Mouse (Mus musculus) cerebellum, postnatal 10 days (tissue): ENCODE results near the gene Slc26a10.
"Not testable (repeated sequence)": the region's sequence is repeated elsewhere in the genome, so short reads cannot be mapped to it uniquely, and the experiment has no call there.

Experiments used
- DNase-seq, 2 experiments: peaks; one replicate each; pipeline ENCODE4 v3.0.0; 2021; ENCODE audit warnings: mixed read lengths in 2 of 2

Gene Slc26a10

DNA sequence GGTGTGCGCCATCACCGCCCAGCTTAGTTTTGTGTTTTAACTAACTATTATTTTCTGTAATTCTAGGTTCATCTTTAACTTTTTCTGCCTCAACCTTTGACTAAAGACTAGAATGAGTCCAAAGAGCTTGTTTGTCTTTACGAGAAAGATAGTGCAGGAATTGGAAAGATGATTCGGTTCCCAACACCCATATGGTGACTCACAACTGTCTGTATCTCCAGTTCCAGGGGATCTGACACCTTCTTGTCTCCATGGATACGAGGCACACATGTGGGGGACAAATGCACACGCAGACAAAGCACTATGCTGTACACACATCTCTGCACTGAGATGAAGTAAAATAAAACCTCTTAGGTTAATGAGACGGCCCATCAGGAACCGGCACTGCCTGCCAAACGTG lies 20.4 kb downstream of the Slc26a10 start:
- DNase-seq, result no peak

DNA sequence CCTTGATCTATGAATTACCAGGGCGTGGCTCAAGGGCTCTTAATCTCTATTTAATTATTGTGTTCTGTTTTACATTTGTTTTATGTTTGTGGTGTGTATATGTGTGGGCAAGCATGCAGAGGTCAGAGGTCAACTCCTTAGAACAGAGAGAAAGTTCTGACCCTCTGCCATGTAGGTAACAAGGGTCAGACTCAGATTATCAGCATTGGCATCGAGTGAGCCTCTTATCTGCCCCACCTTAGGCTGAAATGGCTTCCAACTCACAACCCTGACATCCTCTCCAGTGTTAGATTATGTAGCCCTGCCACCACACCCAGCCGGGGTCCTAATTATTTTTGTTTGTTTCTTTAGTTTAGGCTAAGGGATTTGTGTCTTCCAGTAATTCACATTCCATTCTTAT lies 22.0 kb downstream of the Slc26a10 start:
- no peak for DNase-seq

DNA sequence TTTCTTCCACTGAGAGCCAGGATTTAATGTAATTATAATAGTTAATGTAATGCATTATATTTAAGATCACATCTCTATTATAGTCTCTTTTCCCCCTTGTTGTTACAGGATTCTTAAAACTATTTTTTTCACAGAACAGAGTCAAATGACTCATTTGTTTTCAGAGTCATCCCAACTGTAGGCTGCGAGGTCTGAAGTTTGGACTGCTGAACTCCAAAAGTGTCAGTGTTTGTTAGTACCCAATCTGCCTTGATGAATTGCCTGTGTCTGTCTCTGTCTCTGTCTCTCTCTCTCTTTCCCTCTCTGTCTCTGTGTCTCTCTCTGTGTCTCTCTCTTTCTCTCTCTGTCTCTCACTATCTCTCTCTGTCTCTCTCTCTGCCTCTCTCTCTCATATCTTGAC lies 23.9 kb downstream of the Slc26a10 start:
- no peak for DNase-seq

DNA sequence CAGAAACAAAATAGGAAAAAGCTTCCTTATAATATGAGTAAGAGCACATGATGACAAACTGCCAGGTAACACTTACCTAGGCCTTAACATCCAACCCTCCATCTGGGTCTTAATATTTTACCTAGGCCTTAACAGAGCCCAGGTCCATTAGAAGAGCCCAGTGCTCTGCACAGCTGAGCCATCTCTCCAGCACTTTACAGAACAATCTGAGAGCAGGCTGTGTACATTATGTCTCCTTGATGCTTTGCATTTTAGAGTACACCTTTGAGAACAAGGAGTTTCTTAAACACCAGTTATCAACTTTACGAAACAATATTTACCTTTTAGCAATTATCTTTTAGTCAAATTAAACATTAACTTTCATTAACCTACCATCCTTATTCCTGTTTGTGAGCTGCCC lies 24.4 kb downstream of the Slc26a10 start:
- no peak for DNase-seq

DNA sequence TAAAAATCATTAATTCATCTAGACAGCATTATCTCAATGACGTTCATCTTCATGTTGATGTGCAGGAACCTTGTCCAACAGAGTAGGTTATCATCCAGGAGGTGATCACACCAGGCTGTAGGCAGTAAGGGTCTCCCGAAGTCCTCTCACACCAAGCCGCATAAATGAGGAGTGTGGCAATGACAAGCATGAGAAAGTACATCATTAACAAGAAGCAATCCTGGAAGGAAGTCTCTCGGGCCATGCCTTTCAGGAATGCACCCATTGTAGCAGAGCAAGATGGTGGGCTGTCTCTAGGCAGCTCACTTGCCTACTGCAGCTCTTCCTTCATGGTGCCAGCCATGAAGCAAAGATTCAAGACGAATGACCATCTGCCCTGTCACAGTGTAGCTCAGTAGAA lies 25.8 kb downstream of the Slc26a10 start:
- DNase-seq, result no peak

DNA sequence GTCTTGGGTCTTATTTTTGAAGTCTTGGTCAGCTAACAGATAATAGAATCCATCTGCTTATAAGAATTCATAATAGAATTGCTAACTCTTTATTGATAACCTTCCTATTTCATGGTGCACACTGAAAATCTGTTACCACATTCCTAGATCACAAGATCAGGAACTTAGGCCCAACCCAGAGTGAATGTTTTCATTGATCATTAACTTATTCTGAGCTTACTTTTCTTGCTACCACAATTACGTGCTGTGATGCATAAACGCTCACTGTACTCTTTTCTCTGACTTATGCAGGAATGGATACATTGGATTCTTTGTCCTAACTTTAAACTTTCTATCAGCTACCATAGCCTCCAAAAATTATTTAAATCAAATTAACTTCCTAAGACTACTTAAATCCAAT lies 26.2 kb downstream of the Slc26a10 start:
- no peak for DNase-seq

DNA sequence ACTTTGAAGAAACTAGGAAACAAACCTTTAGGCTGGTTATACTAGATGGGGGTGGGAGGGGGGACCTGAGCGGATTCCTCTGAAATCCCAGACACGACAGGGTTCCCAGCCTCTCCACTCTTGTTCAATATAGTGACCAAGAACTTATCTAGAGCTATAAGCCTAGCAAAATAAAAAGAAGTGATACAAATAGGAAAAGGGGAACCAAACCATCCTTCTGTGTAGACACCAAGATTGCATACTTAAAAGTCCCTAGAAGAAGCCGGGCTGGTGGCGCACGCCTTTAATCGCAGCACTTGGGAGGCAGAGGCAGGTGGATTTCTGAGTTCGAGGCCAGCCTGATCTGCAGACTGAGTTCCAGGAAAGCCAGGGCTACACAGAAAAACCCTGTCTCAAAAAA lies 27.1 kb downstream of the Slc26a10 start:
- no peak for DNase-seq

DNA sequence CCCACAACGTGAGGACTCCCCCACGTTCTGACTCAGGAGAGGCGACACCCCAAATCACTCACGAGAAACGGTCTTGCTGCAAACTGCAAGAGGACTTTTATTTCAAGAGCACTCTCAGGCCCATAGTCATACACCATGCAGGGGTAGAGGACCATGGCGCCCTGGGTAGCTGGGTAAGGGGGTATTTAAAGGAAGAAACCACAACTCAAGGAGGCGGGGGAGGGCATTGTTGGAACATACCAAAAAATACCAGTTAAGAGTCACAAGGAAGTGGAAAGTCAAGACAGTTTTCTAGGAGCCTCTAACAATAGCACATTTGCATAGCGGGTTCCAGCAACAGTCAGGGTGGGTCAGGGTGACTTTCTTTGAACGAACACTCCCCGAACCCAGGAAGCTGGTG lies 27.9 kb downstream of the Slc26a10 start:
- DNase-seq, result not testable (repeated sequence)

DNA sequence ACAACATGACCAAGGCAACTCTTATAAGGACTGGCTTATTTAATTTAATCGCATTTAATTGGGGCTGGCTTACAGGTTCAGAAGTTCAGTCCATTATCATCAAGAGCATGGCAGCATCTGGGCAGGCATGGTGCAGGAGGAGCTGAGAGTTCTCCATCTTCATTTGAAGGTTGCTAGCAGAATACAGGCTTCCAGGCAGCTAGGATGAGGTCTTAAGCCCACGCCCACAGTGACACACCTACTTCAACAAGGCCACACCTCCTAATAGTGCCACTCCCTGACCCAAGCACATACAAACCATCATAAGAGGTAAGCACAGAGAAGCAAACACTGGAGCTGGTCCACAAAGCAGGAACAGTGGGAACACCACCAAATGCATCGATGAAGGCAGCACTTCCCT lies 29.2 kb downstream of the Slc26a10 start:
- not testable (repeated sequence) for DNase-seq

DNA sequence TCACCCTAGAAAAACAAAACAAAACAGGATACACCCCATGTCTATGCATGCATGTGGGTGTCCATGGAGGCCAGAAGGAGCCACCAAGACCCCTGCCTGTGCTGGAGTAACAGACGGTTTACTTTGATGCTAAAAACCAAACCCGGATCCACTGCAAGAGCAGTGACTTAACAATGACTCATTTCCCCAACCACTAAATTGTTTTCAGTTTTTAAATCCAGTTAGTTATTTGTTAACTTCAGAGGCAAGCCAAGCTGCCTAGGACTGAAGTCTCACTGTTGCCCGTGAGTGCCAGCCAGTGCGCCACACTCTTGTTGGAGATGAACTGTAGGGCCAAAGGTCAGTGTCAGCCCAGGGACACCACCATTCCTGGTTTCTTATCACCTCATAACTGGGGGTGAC lies 30.0 kb downstream of the Slc26a10 start:
- DNase-seq, result no peak

DNA sequence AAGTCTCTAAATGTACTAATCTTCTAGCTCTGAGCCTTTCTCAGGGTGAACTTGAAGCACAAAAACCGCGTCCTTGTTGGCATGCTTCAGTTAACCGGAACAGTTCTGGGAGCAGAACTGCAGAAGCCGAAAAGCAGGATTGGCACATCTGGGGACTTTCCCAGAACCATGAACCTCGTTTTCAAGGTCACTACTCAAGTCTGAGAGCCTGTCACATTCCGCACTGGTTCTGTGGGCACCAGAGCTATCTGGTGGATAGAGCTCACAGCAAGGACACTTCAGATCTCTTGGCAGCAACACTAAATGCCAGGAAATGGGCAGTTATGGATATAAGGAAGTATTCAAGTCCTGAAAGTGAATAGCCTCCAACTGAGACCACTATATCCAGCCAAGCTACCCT lies 33.3 kb downstream of the Slc26a10 start:
- DNase-seq, result no peak

DNA sequence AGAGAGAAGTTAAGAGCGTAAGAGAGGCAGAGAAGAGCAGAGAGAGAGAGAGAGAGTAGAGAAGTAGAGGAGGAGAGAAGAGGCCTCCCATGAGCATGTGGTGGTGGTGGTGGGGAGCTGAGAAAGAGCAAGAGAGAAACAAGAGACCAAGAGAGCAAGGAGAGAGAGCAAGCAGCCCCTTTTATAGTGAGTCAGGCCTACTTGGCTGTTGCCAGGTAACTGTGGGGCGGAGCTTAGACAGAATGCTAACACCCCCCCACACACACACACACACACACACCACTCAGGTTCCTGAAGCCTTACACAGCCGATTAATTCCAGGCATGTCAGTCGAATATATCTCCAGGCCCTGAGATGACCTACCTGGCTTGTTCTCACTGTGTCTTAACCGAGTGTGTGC lies 35.1 kb downstream of the Slc26a10 start:
- no peak for DNase-seq

DNA sequence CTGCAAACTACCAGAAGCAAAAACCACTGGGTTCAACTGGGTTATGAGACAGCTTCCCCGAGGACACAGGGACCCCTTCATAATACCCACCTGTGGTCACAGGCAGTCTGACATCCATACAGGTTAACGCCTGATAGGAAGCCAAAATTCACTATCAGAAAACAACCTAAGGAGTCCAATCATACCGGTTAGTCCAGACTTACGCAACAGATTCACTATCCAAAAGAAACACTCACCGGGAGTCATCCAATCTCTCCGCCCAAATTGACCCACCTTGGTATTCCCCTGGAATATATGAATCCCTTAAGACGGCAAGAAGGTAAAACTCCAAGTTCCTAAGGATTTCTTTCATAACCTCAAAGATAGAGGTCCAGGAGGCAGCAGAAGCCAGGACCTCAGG lies 35.9 kb downstream of the Slc26a10 start:
- DNase-seq, result no peak

DNA sequence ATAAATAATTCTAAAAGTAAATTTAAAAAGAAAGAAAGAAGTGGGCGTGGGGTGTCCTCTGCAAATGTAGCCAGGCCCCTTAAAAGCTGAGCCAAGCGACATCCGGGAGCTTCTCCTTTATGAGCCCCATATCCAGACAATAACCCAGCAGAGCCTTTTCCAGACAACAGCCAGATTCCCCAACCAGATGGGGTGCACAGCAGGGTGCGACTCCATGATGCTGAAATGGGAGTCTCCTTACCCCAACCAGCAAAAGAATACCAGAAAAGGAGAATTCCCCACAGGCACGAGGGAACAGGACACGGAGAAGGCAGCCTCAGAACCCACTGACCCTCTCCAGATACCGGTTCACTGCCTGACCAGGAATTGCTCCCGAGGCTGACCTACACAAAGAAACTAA lies 37.2 kb downstream of the Slc26a10 start:
- peak in 1 of 2 experiments; percentile 56 for DNase-seq

DNA sequence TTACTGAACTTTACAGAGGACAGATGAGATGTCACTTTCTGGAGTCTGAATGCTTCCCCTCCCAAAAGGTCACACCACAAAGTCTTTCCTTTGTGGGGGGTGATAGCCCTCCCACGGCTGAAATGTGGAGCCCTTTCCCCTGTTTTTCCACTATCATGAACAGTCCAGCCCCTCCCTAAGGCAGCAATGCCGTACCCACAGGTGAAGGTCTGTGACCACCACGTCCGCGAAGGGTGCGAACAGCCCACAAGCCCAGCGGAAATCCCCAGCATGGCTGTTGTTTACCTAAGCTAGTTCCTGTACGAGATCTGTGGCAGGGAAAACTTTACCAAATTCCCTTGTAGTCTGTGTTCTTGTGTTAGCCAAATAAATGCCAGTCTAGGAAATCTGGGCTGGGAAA lies 38.9 kb downstream of the Slc26a10 start:
- no peak for DNase-seq

DNA sequence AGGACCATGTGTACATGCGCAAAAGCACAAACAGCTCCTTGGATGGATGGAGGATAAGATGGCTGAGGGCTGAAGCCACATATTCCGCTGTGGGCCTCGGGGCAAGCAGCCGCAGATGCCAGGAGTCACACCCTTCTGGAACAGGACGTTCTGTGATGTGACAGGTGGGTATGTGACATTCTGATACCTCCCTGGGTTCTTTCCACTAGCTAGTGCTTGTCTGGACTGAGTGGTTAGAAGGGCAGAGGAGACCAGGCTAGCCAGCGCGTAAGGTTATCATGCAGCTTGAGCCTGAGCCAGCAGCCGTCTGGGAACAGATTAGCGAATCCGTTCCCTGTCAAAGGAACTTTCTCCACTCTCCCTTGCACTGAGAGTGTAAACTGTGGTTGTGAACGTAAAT lies 39.5 kb downstream of the Slc26a10 start:
- no peak for DNase-seq

DNA sequence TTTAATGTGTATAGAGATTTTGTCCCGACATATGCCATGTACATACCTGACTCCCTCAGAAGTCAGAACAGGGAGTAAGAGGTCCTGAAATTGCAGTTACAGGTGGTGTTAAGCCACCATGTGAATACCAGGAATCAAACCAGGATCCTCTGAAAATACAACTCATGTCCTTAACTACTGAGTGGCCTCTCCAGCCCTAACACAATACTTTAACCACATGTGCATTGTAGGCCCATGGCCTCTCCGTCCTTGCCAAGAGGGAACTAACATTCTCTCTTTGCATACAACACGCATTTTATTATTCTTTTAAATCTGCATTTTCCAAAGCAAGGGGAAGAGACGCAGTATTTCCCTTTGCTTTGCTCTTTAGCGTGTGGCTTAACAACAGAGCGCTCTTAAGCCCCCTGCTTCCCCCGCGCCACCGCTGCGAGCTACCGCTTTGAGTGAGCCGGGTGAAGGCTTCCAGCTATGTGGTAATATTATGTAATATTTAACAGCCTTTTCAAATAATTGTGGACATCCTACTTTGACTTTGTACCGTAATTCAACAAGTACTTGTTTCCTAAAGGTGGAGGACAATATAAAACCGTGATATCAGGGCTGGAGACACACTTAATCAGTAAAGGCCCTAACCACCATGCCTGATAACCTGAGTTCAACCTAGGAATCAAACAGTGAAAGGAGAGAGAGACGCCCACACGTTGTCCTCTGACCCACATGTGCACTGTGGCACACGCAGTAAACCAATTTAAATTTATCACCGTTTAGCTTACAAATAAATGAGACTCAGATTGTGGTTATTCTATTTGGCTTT lies 41.9 kb downstream of the Slc26a10 start:
- DNase-seq, result no peak

DNA sequence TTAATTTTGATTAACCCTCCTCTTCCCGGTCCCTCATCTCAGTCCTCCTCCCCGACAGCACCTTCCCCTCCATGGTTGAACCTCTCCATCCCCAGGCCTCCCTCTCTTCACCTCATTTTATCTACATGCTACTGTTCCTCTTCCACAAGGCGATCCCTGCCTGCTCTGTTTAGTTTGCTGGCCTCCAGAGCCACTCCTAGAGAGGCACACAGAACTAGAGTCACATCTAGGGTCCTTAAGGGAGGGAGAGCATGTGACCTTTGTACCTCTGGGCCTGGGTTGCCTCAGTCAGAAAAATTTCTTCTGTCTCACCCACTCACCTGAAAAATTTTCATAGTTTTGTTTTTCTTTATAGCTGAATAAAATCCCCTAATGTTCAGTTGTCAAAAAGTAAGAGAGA lies 42.5 kb downstream of the Slc26a10 start:
- DNase-seq, result no peak

DNA sequence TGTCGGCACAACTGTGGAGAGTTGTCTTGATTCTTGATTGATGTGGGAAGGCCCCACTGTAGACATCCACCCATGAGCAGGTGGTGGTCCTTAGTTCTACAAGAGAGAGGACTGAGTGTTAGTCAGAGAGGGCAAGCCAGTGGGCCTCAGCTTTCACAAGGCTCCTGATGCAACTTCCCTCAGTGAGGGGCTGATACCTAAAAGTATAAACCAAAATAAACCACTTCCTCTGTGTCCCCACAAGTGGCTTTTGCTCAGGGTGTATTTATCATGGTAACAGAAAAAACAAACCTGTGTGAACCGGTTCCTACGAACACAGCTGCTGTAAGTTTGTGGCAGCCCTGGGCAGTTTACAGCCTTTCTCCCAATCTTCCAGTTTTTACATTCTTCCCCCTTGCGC lies 43.9 kb downstream of the Slc26a10 start:
- DNase-seq, result no peak

DNA sequence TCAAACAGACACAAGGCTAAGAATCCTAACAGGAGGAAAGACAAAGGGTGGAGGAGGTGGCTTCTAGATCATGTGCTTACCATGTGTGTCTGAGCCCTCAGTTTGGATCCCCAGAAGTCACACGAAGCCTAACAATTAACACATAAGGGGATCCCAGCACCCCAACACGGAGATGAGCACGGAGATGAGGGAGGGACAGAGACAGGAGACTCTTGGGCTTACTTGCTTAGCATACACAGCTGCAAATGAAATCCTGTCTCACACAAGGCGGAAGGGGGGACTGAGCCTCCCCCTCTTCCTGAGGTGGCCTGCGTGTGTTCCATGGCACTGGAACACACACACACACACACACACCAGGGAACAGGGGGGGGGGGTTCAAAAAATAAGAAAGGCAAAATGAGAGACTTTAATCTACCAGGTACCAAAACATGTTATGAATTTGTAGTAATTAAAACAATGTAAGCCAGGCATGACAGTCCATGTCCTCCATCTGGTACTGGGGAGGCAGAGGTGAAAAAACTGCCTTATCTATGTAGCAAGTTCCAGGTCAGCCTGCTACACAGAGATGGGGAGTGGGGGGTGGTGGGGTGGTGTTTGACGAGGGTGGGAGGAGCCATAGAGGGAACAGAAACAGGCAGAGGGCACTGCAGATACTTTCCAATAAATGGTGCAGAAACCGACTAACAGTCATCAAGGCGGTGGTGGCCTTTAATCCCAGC lies 45.2 kb downstream of the Slc26a10 start:
- no peak for DNase-seq

DNA sequence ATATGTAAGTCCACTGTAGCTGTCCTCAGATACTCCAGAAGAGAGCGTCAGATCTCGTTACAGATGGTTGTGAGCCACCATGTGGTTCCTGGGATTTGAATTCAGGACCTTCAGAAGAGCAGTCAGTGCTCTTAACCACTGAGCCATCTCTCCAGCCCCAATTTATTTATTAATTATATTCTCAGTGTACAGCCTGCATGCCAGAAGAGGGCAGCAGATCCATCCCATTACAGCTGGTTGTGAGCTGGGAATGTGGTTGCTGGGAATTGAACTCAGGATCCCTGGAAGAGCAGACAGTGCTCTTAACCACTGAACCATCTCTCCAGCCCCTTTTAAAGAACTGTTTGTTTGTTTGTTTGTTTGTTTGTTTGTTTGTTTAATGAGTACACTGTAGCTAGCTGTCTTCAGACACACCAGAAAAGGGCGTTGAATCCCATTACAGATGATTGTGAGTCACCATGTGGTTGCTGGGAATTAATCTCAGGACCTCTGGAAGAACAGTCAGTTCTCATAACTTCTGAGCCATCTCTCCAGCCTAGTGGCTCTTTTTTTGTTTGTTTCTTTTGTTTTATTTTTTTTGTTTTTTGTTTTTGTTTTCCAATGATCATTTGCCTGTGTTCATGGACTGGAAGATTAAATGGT lies 45.9 kb downstream of the Slc26a10 start:
- DNase-seq, result peak in 1 of 2 experiments; percentile 22

DNA sequence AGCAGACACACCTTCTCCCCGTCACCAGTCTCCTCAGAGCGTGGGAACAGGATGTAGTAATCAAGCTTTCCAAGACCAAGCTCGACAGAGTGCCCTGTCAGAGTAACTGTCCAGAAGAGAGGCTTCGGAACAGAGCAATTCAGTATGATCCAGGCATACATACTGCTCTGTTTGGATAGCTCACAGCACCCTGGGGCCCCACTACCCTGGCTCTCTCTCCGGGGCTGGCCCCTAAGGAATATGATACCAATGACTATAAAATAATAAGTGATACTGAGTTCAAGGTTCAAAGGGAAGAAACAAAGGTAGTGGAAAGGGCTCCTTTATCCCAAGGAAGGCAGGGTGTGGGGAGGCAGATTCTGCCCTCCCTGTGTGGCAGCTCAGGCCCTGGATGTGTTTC lies 48.0 kb downstream of the Slc26a10 start:
- no peak for DNase-seq

DNA sequence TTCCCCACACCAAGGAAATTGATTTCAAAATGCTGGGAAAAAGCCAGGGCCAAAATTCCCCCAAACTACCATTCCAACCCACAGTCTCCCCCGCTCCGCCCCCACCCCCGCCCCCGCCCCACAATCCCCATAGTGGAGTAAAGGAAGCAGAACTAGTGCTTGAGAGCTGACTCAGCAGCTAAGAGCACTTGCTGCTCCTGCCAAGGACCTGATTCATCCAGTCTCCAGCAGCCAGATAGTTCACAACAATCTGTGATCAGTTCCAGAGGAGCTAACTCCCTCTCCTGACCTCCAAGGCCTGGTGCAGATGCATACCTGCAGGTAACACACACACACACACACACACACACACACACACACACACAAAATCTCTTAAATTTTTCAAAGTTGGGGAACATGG lies 51.0 kb downstream of the Slc26a10 start:
- DNase-seq, result no peak

DNA sequence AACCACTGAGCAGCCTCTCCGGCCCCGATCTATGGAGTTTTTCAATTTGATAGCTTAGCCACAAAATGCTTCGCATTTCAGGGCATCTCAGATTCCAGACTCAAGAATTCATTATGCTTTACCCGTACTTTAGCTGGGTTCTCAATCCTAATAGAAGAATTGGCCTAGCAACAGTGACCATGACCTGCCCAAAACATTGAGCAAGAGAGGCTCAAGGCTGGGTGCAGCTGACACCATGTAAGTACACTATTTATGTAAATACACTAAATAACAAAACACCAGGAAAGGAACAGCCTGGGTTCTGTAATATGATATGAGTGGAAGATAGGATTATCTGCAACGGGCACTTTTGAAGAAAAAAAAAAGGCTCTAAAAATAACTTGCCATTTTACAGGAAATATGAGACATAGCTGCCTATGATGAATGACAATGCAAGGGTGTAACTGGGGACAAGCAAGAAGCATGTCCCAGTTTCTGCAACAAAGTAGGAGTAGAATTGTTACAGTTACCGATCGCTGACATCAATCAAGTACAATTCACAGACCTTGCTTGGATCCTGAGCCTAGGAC lies 52.6 kb downstream of the Slc26a10 start:
- DNase-seq, result no peak
